Mouse (Mus musculus): Measurements from ENCODE around the gene Gm5771.
"Not testable (repeated sequence)": the region's sequence is repeated elsewhere in the genome, so short reads cannot be mapped to it uniquely, and the experiment has no call there.

Gene Gm5771

GRCm38 (mm10) chr6:41392056-41392455, at the start of gene Gm5771:
TSS of gene Gm5771 (plus strand) at chr6:41392356.
- not testable (repeated sequence) for DNase-seq

DNA sequence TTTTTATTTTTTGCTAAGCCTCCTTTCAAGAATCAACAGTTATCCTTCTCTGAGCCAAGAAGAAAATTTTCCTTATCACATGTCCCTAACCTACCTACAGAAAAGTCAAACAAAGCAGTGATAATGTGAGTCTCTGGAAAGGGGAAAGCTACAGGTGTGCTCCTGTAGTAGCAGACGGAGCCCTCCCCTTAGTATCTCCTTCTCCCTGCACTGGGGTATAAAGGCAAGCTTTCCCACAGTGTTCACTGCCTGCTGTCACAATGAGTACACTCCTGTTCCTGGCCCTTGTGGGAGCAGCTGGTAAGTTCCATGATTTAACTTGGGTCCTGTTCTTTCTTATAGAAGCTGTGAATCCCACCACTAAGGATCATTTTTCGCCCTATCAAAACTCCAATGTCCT, 38.2 kb upstream of the Gm5771 start, which contains the start of gene Try10:
Gene Try10 (plus strand): TSS at position 174 of the 400 bp plus-strand sequence.
- DNase-seq: no peak

DNA sequence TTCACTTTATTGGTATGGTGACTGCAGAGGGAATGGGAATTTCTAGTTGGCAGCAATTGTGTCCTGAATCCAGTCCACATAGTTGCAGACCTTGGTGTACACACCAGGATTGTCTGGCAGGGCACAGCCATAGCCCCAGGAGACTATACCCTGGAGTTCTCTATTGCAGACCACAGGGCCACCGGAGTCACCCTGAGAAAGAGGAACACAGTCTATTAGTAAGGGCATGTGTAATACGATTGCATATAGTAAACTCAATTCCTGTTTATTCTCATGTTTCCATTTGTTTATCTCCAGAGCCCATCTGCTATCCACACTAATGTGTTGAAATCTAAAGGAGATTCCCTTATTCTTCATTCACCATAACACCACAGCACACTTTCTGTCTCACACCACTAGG, 18.4 kb upstream of the Gm5771 start:
- not testable (repeated sequence) for DNase-seq

- not testable (repeated sequence) for DNase-seq
Observed at GRCm38 (mm10) chr6:41377578-41377977, 14.6 kb upstream of the Gm5771 start, which contains the start of gene Prss3. TSS of gene Prss3 (minus strand) at chr6:41377678.

DNA sequence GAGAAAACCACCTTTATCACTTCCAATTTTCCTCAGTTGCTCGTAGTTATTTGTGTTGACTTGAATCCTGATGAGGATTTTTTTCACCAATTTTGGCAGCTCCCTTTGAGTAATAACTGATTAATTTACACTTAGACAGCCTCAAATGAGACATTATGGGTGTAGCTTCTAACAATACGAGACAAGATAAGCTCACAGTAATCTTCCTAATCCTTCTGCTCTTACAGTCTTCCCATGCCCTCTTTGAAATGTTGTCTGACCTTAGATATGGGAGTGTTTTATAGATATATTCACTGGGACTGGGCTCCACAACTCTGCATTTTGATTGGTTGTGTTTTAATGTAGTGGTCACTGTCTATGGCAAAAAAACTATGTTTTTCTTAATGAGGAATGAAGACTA, 5.4 kb upstream of the Gm5771 start:
- no peak for DNase-seq

GRCm38 (mm10) chr6:41391640-41392039, 516 bp upstream of the Gm5771 start:
- not testable (repeated sequence) for DNase-seq

- not testable (repeated sequence) for DNase-seq
Observed at GRCm38 (mm10) chr6:41442261-41442660, 50.1 kb downstream of the Gm5771 start.

- DNase-seq: not testable (repeated sequence)
Observed at GRCm38 (mm10) chr6:41446045-41446444, 53.9 kb downstream of the Gm5771 start, which contains the start of gene Gm10334. TSS of gene Gm10334 (minus strand) at chr6:41446145.

Measured in thymus, postnatal 14 days (tissue).